Mouse (Mus musculus): ENCODE measurements around the gene Zbtb45.

GRCm38 (mm10) chr7:12995862-12996261 lies 14.0 kb downstream of the Zbtb45 start:
- TF ChIP-seq CTCF (IDR thresholded peaks at IDR 0.05; ENCODE audit: borderline replicate concordance, insufficient read depth, low read length) (no peak), POLR2A (IDR thresholded peaks at IDR 0.05; ENCODE audit: low read depth, low read length) (no peak)

All from embryonic fibroblast, embryonic 13.5 days (primary cell).